Mouse (Mus musculus) gastrocnemius, postnatal 36 days (tissue): ENCODE measurements at regions not wholly inside any gene's neighbourhood (a gene's known extent, or its start where the extent isn't known, plus 50 kb on each side); places are given as distances from the start of the nearest gene placed in this dataset.

ENCODE experiments used
- DNase-seq, 2 experiments: peaks; one replicate each; pipeline ENCODE4 v3.0.0; 2022
- intact Hi-C: fragments of 180-260 bp; cut with DNase I; formaldehyde crosslinking; loops from one replicate; pipeline ENCODE4 v1.15.1; 2025

GRCm38 (mm10) chr9:63856065-63856736, 98.4 kb upstream of the Smad3 start:
- no peak for DNase-seq
- intact Hi-C loops: no loop called here

GRCm38 (mm10) chr9:63851809-63852208, 94.0 kb upstream of the Smad3 start:
- no peak for DNase-seq
- intact Hi-C loops: no loop called here

- no peak for DNase-seq
- intact Hi-C loops: no loop called here
These were observed 92.5 kb upstream of the Smad3 start for GRCm38 (mm10) chr9:63850316-63850693.

- intact Hi-C loops: no loop called here
- DNase-seq: no peak
These were observed 91.9 kb upstream of the Smad3 start for GRCm38 (mm10) chr9:63849564-63850315.

GRCm38 (mm10) chr9:63843883-63844485, 86.2 kb upstream of the Smad3 start:
- intact Hi-C loops: loop anchor here (5.0 kb wide), 4 partner anchors 82 to 707 kb away; no protein-coding TSS in a partner anchor
- peak; percentile 46 to 54 for DNase-seq

GRCm38 (mm10) chr9:63843431-63843830, 85.6 kb upstream of the Smad3 start:
- DNase-seq: no peak
- intact Hi-C loops: loop anchor here (5.0 kb wide), 4 partner anchors 81 to 706 kb away; no protein-coding TSS in a partner anchor

- DNase-seq: no peak
- intact Hi-C loops: loop anchor here (2.0 to 5.0 kb wide), 5 partner anchors 79 to 704 kb away; no protein-coding TSS in a partner anchor
These were observed 83.3 kb upstream of the Smad3 start for GRCm38 (mm10) chr9:63841102-63841501.

GRCm38 (mm10) chr9:63838996-63839772, 81.4 kb upstream of the Smad3 start:
- intact Hi-C loops: loop anchor here (5.0 kb wide), 1 partner anchor 67 kb away; no protein-coding TSS in a partner anchor
- DNase-seq: no peak

- DNase-seq: no peak
These were observed 79.8 kb upstream of the Smad3 start for GRCm38 (mm10) chr9:63837552-63837951.

GRCm38 (mm10) chr9:63836565-63837284, 78.9 kb upstream of the Smad3 start:
- DNase-seq: no peak

More at GRCm38 (mm10) chr9:63837552-63837951, 79.8 kb upstream of the Smad3 start:
- intact Hi-C loops: loop anchor here (5.0 kb wide), 1 partner anchor 65 kb away; no protein-coding TSS in a partner anchor

GRCm38 (mm10) chr9:63836036-63836435, 78.2 kb upstream of the Smad3 start:
- intact Hi-C loops: loop anchor here (5.0 kb wide), 1 partner anchor 64 kb away; no protein-coding TSS in a partner anchor
- no peak for DNase-seq

More at GRCm38 (mm10) chr9:63836565-63837284, 78.9 kb upstream of the Smad3 start:
- intact Hi-C loops: loop anchor here (5.0 kb wide), 1 partner anchor 64 kb away; no protein-coding TSS in a partner anchor

- DNase-seq: no peak
- intact Hi-C loops: no loop called here
These were observed 76.6 kb upstream of the Smad3 start for GRCm38 (mm10) chr9:63834416-63834815.

- DNase-seq: no peak
- intact Hi-C loops: no loop called here
These were observed 60.4 kb upstream of the Smad3 start for GRCm38 (mm10) chr9:63818163-63818562.

GRCm38 (mm10) chr9:63816540-63816939, 58.7 kb upstream of the Smad3 start:
- DNase-seq: no peak
- intact Hi-C loops: no loop called here

GRCm38 (mm10) chr9:63809901-63810587, 52.2 kb upstream of the Smad3 start:
- intact Hi-C loops: no loop called here
- no peak for DNase-seq
